Comparison of ENCODE assay signal across 12 mouse cellular contexts in the genomic region with DNA sequence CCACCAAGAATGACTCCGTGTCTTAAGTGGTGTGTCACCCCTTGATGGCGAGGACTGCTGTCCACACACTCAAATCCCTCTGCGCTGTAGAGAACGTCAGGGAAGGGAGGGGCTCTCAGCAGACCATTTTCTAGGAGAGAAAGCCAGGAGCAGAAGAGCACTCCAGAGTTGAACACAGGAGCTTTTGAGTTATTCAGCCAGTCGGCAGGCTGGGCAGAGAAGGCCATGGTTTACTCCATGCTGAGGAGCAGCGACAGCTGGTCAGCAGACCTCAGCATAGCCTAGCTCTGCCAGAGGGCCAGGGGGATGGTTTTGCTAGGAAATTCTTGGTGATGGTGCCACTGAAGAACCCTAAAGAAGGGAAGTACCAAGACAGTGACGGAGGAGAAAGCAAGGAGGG.
"Had no signal": no experiment of that assay in that cellular context is flagged by ENCODE, and none has a peak within 500 bp of the region (broad histone marks: within the 10 kb centered on the region; RNA-seq: fewer than 3 reads in every experiment).

No protein-coding gene starts in this region.

- H3K4me2 ChIP-seq: liver, embryonic 11.5 days; liver, embryonic 15.5 days had no signal

- ATAC-seq: lung, postnatal 0 days had no signal

- H3K36me3 ChIP-seq: limb, embryonic 10.5 days; liver, embryonic 15.5 days had no signal

- H3K27me3 ChIP-seq: liver, embryonic 15.5 days had no signal

- H3K27ac ChIP-seq: left cerebral cortex, adult 2 months; limb, embryonic 10.5 days; liver, embryonic 15.5 days had no signal

- H3K9ac ChIP-seq: liver, embryonic 15.5 days had no signal

- H3K4me1 ChIP-seq: liver, embryonic 15.5 days had no signal

- H3K9me3 ChIP-seq: limb, embryonic 10.5 days; liver, embryonic 15.5 days had no signal

- H3K4me3 ChIP-seq: left cerebral cortex, adult 2 months; limb, embryonic 10.5 days; liver, embryonic 15.5 days had no signal

- DNase-seq: kidney, adult 18-20 months; kidney, postnatal 10 days; kidney, postnatal 4 days; lung, adult 2 months; lung, postnatal 36 days; right cerebral cortex, postnatal 14 days; thymus, postnatal 36 days had no signal
